Mouse (Mus musculus) limb, embryonic 11.5 days (tissue): Measurements from ENCODE around the gene Timeless. TPM values are rescaled to one million over a fixed set of nuclear protein-coding genes. Genes with fewer than 3 reads are reported as not detected.
"Not testable (repeated sequence)": the region's sequence is repeated elsewhere in the genome, so short reads cannot be mapped to it uniquely, and the experiment has no call there.

Source experiments
- ATAC-seq: fragments of 200-750 bp; cut with Nextera tagmentation; 2 replicates; pipeline ENCODE4 v1.8.0; 2017; ENCODE audit warnings: low read depth; ENCODE audit not compliant: insufficient number of reproducible peaks, low FRiP score, low TSS enrichment
- DNase-seq: peaks from one replicate; pipeline ENCODE4 v3.0.0-alpha.2; 2015; ENCODE audit warnings: low spot score
- H3K27ac ChIP-seq: fragments of 300-500 bp; sonication (generic); replicated peaks from 2 replicates; pipeline ENCODE4 v1.5.1; 2014; ENCODE audit warnings: low read depth, mild to moderate bottlenecking, low read length
- H3K27me3 ChIP-seq: fragments of 300-500 bp; sonication (generic); 2 replicates; pipeline ENCODE4 v1.6.1; 2014; ENCODE audit warnings: mild to moderate bottlenecking, low read length, mixed read lengths; ENCODE audit not compliant: control insufficient read depth, insufficient read depth
- H3K36me3 ChIP-seq: fragments of 300-500 bp; sonication (generic); 2 replicates; pipeline ENCODE4 v1.6.1; 2014; ENCODE audit warnings: mild to moderate bottlenecking, low read length, moderate library complexity, mixed read lengths; ENCODE audit not compliant: control insufficient read depth, insufficient read depth
- H3K4me1 ChIP-seq: fragments of 300-500 bp; sonication (generic); 2 replicates; pipeline ENCODE4 v1.6.1; 2014; ENCODE audit warnings: low read length, mixed read lengths; ENCODE audit not compliant: control insufficient read depth, insufficient read depth
- H3K4me2 ChIP-seq: fragments of 300-500 bp; sonication (generic); 2 replicates; pipeline ENCODE4 v1.6.1; 2014; ENCODE audit warnings: low read depth, mild to moderate bottlenecking, moderate library complexity; ENCODE audit not compliant: severe bottlenecking
- H3K4me3 ChIP-seq: fragments of 300-500 bp; sonication (generic); 2 replicates; pipeline ENCODE4 v1.5.1; 2014; ENCODE audit warnings: low read depth, low read length
- H3K9ac ChIP-seq: fragments of 300-500 bp; sonication (generic); 2 replicates; pipeline ENCODE4 v1.6.1; 2014; ENCODE audit warnings: mild to moderate bottlenecking, low read length
- H3K9me3 ChIP-seq: fragments of 300-500 bp; sonication (generic); 2 replicates; pipeline ENCODE4 v1.6.1; 2016; ENCODE audit warnings: low read length; ENCODE audit not compliant: control insufficient read depth
- WGBS: fragments of 180-500 bp; shearing (Covaris S2); extraction: QIAGEN DNeasy Blood & Tissue Kit; methylation state at CpG from one replicate; pipeline ENCODE4 v1.1.7; 2014; 5-methylcytosine and 5-hydroxymethylcytosine counted together
- polyA plus RNA-seq: library from polyadenylated mRNA; unstranded; fragments of >200 nt; fragmentation: Nextera tagmentation; extraction: Ambion mirVana; gene quantifications from 2 replicates; pipeline ENCODE4 v1.2.1, GENCODE M21; 2014

Gene Timeless
- polyA plus RNA-seq, 1 experiment from 2014 or later, result 92.9 TPM

GRCm38 (mm10) chr10:128268371-128268770 is 36.5 kb downstream of the Timeless start, which contains the start of gene Apof:
Gene Apof, plus strand, starts transcription at chr10:128268671.
- no peaks in the 10 kb centered on the region for H3K27me3 ChIP-seq
- no peak within 1 kb of the TSS for H3K9ac ChIP-seq
- ATAC-seq (no peak), DNase-seq (no peak)
- 76% methylated on average over 6 of the region's 6 CpGs for WGBS
- no peak within 1 kb of the TSS for H3K27ac ChIP-seq
- H3K4me3 ChIP-seq, result no peak within 1 kb of the TSS
- H3K9me3 ChIP-seq, result no peaks in the 10 kb centered on the region
- H3K4me1 ChIP-seq, result no peaks in the 10 kb centered on the region
- no peak within 1 kb of the TSS for H3K4me2 ChIP-seq
- no peaks in the 10 kb centered on the region for H3K36me3 ChIP-seq

- H3K27me3 ChIP-seq, result no peaks in the 10 kb centered on the region
- no peaks in the 10 kb centered on the region for H3K9me3 ChIP-seq
- H3K9ac ChIP-seq, result no peak overlapping the region
- ATAC-seq (no peak), DNase-seq (no peak)
- H3K36me3 ChIP-seq, result no peaks in the 10 kb centered on the region
- H3K4me3 ChIP-seq, result no peak overlapping the region
- H3K4me2 ChIP-seq, result no peak overlapping the region
- WGBS, result 89% methylated on average over 16 of the region's 16 CpGs
- no peaks in the 10 kb centered on the region for H3K4me1 ChIP-seq
- H3K27ac ChIP-seq, result no peak overlapping the region
Measured at GRCm38 (mm10) chr10:128269206-128269910, 37.5 kb downstream of the Timeless start.

GRCm38 (mm10) chr10:128270287-128270841 is 38.5 kb downstream of the Timeless start, which contains the start of gene Stat2:
Gene Stat2, plus strand, starts transcription at chr10:128270559.
- DNase-seq (peak; percentile 96), ATAC-seq (peak; percentile 96)
- peak within 1 kb of the TSS; percentile 75 for H3K9ac ChIP-seq
- peak within 1 kb of the TSS; percentile 23; the same call in 1 of the 2 replicates for H3K27ac ChIP-seq
- H3K4me3 ChIP-seq, result peak within 1 kb of the TSS; percentile 69
- H3K27me3 ChIP-seq, result no peaks in the 10 kb centered on the region
- peak within 1 kb of the TSS; percentile 57 for H3K4me2 ChIP-seq
- no peaks in the 10 kb centered on the region for H3K36me3 ChIP-seq
- no peaks in the 10 kb centered on the region for H3K4me1 ChIP-seq
- no peaks in the 10 kb centered on the region for H3K9me3 ChIP-seq
- under 1% methylated on average over 43 of the region's 43 CpGs for WGBS

GRCm38 (mm10) chr10:128270866-128271265 is 39.0 kb downstream of the Timeless start:
- Histone ChIP-seq H3K9ac (peak overlapping the region; percentile 75), H3K36me3 (no peaks in the 10 kb centered on the region), H3K27me3 (no peaks in the 10 kb centered on the region), H3K9me3 (no peaks in the 10 kb centered on the region), H3K27ac (peak overlapping the region; percentile 23; the same call in 1 of the 2 replicates), H3K4me1 (no peaks in the 10 kb centered on the region), H3K4me3 (peak overlapping the region; percentile 69), H3K4me2 (peak overlapping the region; percentile 57)
- no peak for ATAC-seq
- no peak for DNase-seq
- WGBS, result 41% methylated on average over 7 of the region's 7 CpGs

GRCm38 (mm10) chr10:128271883-128272282 is 40.0 kb downstream of the Timeless start:
- H3K9me3 ChIP-seq, result no peaks in the 10 kb centered on the region
- no peaks in the 10 kb centered on the region for H3K4me1 ChIP-seq
- peaks cover 3% of the 10 kb centered on the region; the same call in 1 of the 2 replicates for H3K36me3 ChIP-seq
- ATAC-seq (no peak), DNase-seq (no peak)
- 77% methylated on average over 2 of the region's 2 CpGs for WGBS
- no peak overlapping the region for H3K27ac ChIP-seq
- H3K4me2 ChIP-seq, result no peak overlapping the region
- H3K27me3 ChIP-seq, result no peaks in the 10 kb centered on the region
- no peak overlapping the region for H3K4me3 ChIP-seq
- no peak overlapping the region for H3K9ac ChIP-seq

GRCm38 (mm10) chr10:128272819-128273439 is 41.1 kb downstream of the Timeless start:
- 92% methylated on average over 4 of the region's 7 CpGs for WGBS
- not testable (repeated sequence) for H3K4me2 ChIP-seq, H3K27ac ChIP-seq, H3K4me3 ChIP-seq, H3K36me3 ChIP-seq, H3K4me1 ChIP-seq, H3K9me3 ChIP-seq, H3K9ac ChIP-seq, ATAC-seq, DNase-seq, H3K27me3 ChIP-seq

GRCm38 (mm10) chr10:128275374-128275773 is 43.5 kb downstream of the Timeless start:
- WGBS, result 96% methylated on average over 1 of the region's 1 CpGs
- not testable (repeated sequence) for H3K4me1 ChIP-seq, H3K9ac ChIP-seq, H3K27me3 ChIP-seq, H3K9me3 ChIP-seq, ATAC-seq, H3K36me3 ChIP-seq, H3K4me2 ChIP-seq, H3K27ac ChIP-seq, DNase-seq, H3K4me3 ChIP-seq

- peaks cover 9% of the 10 kb centered on the region; the same call in 1 of the 2 replicates for H3K36me3 ChIP-seq
- no peak for DNase-seq
- H3K9me3 ChIP-seq, result no peaks in the 10 kb centered on the region
- H3K27me3 ChIP-seq, result no peaks in the 10 kb centered on the region
- WGBS, result 55% methylated on average over 6 of the region's 6 CpGs
- no peak overlapping the region for H3K27ac ChIP-seq
- H3K4me3 ChIP-seq, result no peak overlapping the region
- no peaks in the 10 kb centered on the region for H3K4me1 ChIP-seq
- no peak overlapping the region for H3K4me2 ChIP-seq
- ATAC-seq, result no peak
- no peak overlapping the region for H3K9ac ChIP-seq
Measured at GRCm38 (mm10) chr10:128278158-128278557, 46.3 kb downstream of the Timeless start.
